Mouse (Mus musculus) megakaryocyte, embryonic 14.5 days (primary cell): ENCODE data around the gene Snx18.

Experiments used
- FLI1 ChIP-seq: IDR thresholded peaks from 2 replicates; pipeline ENCODE4 v1.6.1; 2012; ENCODE audit warnings: low read length, inconsistent platforms, mixed read lengths
- GATA1 ChIP-seq: IDR thresholded peaks from 3 replicates; pipeline ENCODE4 v1.6.1; 2012; ENCODE audit warnings: mixed read lengths, low read length, inconsistent platforms, borderline replicate concordance

DNA sequence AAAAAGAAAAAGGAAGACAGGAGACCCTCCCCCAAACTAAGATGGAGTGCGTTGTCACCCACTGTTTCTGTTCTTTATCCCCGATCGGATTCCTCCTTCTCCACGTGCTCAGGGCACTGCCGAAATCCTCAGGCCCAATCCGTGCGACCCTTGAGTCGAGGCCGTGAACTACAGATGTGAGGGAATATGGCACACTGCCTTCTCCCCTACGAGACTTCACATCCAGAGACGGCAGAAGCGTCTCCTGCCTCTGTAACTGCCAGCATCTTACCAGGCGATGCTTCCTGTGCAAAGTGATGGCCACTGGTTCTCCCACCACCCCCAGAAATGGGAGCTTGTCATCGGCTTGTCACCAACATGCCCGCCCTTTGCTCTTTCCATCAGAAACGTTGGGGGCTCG, 24.7 kb downstream of the Snx18 start:
- TF ChIP-seq GATA1 (no peak), FLI1 (no peak)
